Mouse (Mus musculus) heart, embryonic 14.5 days (tissue): ENCODE results near the gene H2-Q1. TPM values are rescaled to one million over a fixed set of nuclear protein-coding genes. Genes with fewer than 3 reads are reported as not detected.

ENCODE experiments used
- ATAC-seq: fragments of 200-750 bp; cut with Nextera tagmentation; 2 replicates; pipeline ENCODE4 v1.8.0; 2017; ENCODE audit warnings: low read depth, moderate TSS enrichment; ENCODE audit not compliant: insufficient number of reproducible peaks, insufficient read depth, low FRiP score
- H3K27ac ChIP-seq, 2 experiments: fragments of 200-500 bp in 1 of 2; fragments of 300-500 bp in 1 of 2; sonication (generic) in 1 of 2; replicated peaks in 1 of 2; 2 replicates each; pipeline ENCODE4 v1.5.1; 2012 to 2014; ENCODE audit warnings: low read depth in 2 of 2, low read length in 2 of 2, control low read depth in 1 of 2, mild to moderate bottlenecking in 1 of 2, mixed read lengths in 1 of 2; ENCODE audit not compliant: control insufficient read depth in 1 of 2, insufficient read depth in 1 of 2
- H3K27me3 ChIP-seq: fragments of 300-500 bp; sonication (generic); 2 replicates; pipeline ENCODE4 v1.6.1; 2014; ENCODE audit warnings: mild to moderate bottlenecking, low read length, control low read depth; ENCODE audit not compliant: control insufficient read depth, insufficient read depth
- H3K36me3 ChIP-seq: fragments of 300-500 bp; sonication (generic); 2 replicates; pipeline ENCODE4 v1.6.1; 2014; ENCODE audit warnings: mild to moderate bottlenecking, control low read depth, low read length, mixed read lengths; ENCODE audit not compliant: control insufficient read depth, insufficient read depth
- H3K4me1 ChIP-seq, 2 experiments: fragments of 200-500 bp in 1 of 2; fragments of 300-500 bp in 1 of 2; sonication (generic) in 1 of 2; 2 replicates each; pipeline ENCODE4 v1.6.1; 2012 to 2014; ENCODE audit warnings: low read length in 2 of 2, control low read depth in 1 of 2, mixed read lengths in 1 of 2; ENCODE audit not compliant: control insufficient read depth in 2 of 2, insufficient read depth in 2 of 2
- H3K4me2 ChIP-seq: fragments of 300-500 bp; sonication (generic); 2 replicates; pipeline ENCODE4 v1.6.1; 2014; ENCODE audit warnings: mild to moderate bottlenecking, low read length
- H3K4me3 ChIP-seq, 2 experiments: fragments of 200-500 bp in 1 of 2; fragments of 300-500 bp in 1 of 2; sonication (generic) in 1 of 2; 2 replicates each; pipeline ENCODE4 v1.5.1; 2012 to 2014; ENCODE audit warnings: low read length in 2 of 2, mild to moderate bottlenecking in 2 of 2, control low read depth in 1 of 2, low read depth in 1 of 2, moderate library complexity in 1 of 2; ENCODE audit not compliant: control insufficient read depth in 1 of 2, insufficient read depth in 1 of 2
- H3K9ac ChIP-seq: fragments of 300-500 bp; sonication (generic); 2 replicates; pipeline ENCODE4 v1.6.1; 2014; ENCODE audit warnings: mild to moderate bottlenecking, low read length
- H3K9me3 ChIP-seq: fragments of 300-500 bp; sonication (generic); 2 replicates; pipeline ENCODE4 v1.6.1; 2016; ENCODE audit warnings: low read length, control low read depth; ENCODE audit not compliant: control insufficient read depth
- WGBS: fragments of 180-500 bp; shearing (Covaris S2); extraction: QIAGEN DNeasy Blood & Tissue Kit; methylation state at CpG from one replicate; pipeline ENCODE4 v1.1.7; 2014; 5-methylcytosine and 5-hydroxymethylcytosine counted together
- polyA plus RNA-seq: library from polyadenylated mRNA; unstranded; fragments of >200 nt; fragmentation: Nextera tagmentation; extraction: Ambion mirVana; gene quantifications from 2 replicates; pipeline ENCODE4 v1.2.1, GENCODE M21; 2014

H2-Q1 gene
- polyA plus RNA-seq: 0.08 TPM in 1 of 2 replicates, not detected in the other

GRCm38 (mm10) chr17:35320327-35321081, at the start of gene H2-Q1:
Gene H2-Q1, plus strand, starts transcription at chr17:35320405.
- Histone ChIP-seq H3K36me3 (no peaks in the 10 kb centered on the region), H3K4me2 (peak within 1 kb of the TSS; percentile 87), H3K9ac (peak within 1 kb of the TSS; percentile 48; the same call in 1 of the 2 replicates), H3K9me3 (no peaks in the 10 kb centered on the region), H3K4me3 (peak within 1 kb of the TSS; percentile 39 to 44), H3K27me3 (peaks cover 17% of the 10 kb centered on the region), H3K27ac (no peak within 1 kb of the TSS), H3K4me1 (peaks cover 2 to 3% of the 10 kb centered on the region in 2 experiments; a peak in 2 of 4 replicates)
- ATAC-seq: no peak
- WGBS: 2% methylated on average over 55 of the region's 55 CpGs

GRCm38 (mm10) chr17:35272249-35272648, 48.0 kb upstream of the H2-Q1 start:
- Histone ChIP-seq H3K27me3 (peaks cover 23% of the 10 kb centered on the region), H3K4me3 (no peak overlapping the region), H3K4me2 (no peak overlapping the region), H3K27ac (no peak overlapping the region), H3K36me3 (no peaks in the 10 kb centered on the region), H3K9me3 (no peaks in the 10 kb centered on the region), H3K4me1 (no peaks in the 10 kb centered on the region), H3K9ac (no peak overlapping the region)
- ATAC-seq: no peak
- 61% methylated on average over 3 of the region's 3 CpGs for WGBS

- H3K36me3 ChIP-seq: no peaks in the 10 kb centered on the region
Measured at GRCm38 (mm10) chr17:35274770-35275169, 45.4 kb upstream of the H2-Q1 start.

GRCm38 (mm10) chr17:35276304-35276864, 43.8 kb upstream of the H2-Q1 start:
- Histone ChIP-seq H3K4me1 (no peaks in the 10 kb centered on the region), H3K36me3 (no peaks in the 10 kb centered on the region), H3K4me2 (no peak overlapping the region), H3K4me3 (no peak overlapping the region), H3K9ac (no peak overlapping the region), H3K27me3 (peaks cover 30% of the 10 kb centered on the region), H3K27ac (no peak overlapping the region), H3K9me3 (no peaks in the 10 kb centered on the region)
- ATAC-seq: no peak
- whole genome bisulfite sequencing: 18% methylated on average over 13 of the region's 13 CpGs

More at GRCm38 (mm10) chr17:35274770-35275169, 45.4 kb upstream of the H2-Q1 start:
- H3K9me3 ChIP-seq: no peaks in the 10 kb centered on the region
- ATAC-seq: no peak
- H3K4me3 ChIP-seq: no peak overlapping the region
- no peaks in the 10 kb centered on the region for H3K4me1 ChIP-seq
- no peak overlapping the region for H3K27ac ChIP-seq
- H3K27me3 ChIP-seq: peaks cover 30% of the 10 kb centered on the region
- WGBS: 7% methylated on average over 11 of the region's 11 CpGs
- H3K4me2 ChIP-seq: no peak overlapping the region
- no peak overlapping the region for H3K9ac ChIP-seq

GRCm38 (mm10) chr17:35278049-35278448, 42.2 kb upstream of the H2-Q1 start:
- no peak overlapping the region for H3K9ac ChIP-seq
- H3K9me3 ChIP-seq: no peaks in the 10 kb centered on the region
- WGBS: 82% methylated on average over 8 of the region's 8 CpGs
- no peak overlapping the region for H3K27ac ChIP-seq
- no peak overlapping the region for H3K4me3 ChIP-seq
- peaks cover 30% of the 10 kb centered on the region for H3K27me3 ChIP-seq
- no peak for ATAC-seq
- H3K4me2 ChIP-seq: no peak overlapping the region
- H3K4me1 ChIP-seq: no peaks in the 10 kb centered on the region
- H3K36me3 ChIP-seq: no peaks in the 10 kb centered on the region

- WGBS: 82% methylated on average over 13 of the region's 13 CpGs
- ATAC-seq: no peak
Measured at GRCm38 (mm10) chr17:35278957-35279688, 41.1 kb upstream of the H2-Q1 start.

GRCm38 (mm10) chr17:35280276-35280675, 39.9 kb upstream of the H2-Q1 start:
- no peak overlapping the region for H3K27ac ChIP-seq
- H3K4me1 ChIP-seq: no peaks in the 10 kb centered on the region
- H3K27me3 ChIP-seq: peaks cover 26% of the 10 kb centered on the region
- no peaks in the 10 kb centered on the region for H3K36me3 ChIP-seq
- no peak overlapping the region for H3K9ac ChIP-seq
- no peak overlapping the region for H3K4me3 ChIP-seq
- H3K4me2 ChIP-seq: no peak overlapping the region
- ATAC-seq: no peak
- no peaks in the 10 kb centered on the region for H3K9me3 ChIP-seq
- WGBS: 73% methylated on average over 3 of the region's 3 CpGs

More at GRCm38 (mm10) chr17:35278957-35279688, 41.1 kb upstream of the H2-Q1 start:
- no peak overlapping the region for H3K4me2 ChIP-seq
- no peaks in the 10 kb centered on the region for H3K9me3 ChIP-seq
- no peak overlapping the region for H3K9ac ChIP-seq
- no peaks in the 10 kb centered on the region for H3K4me1 ChIP-seq
- H3K36me3 ChIP-seq: no peaks in the 10 kb centered on the region
- no peak overlapping the region for H3K27ac ChIP-seq
- no peak overlapping the region for H3K4me3 ChIP-seq
- H3K27me3 ChIP-seq: peaks cover 30% of the 10 kb centered on the region
